Mouse (Mus musculus) lung, postnatal 0 days (tissue): Measurements from ENCODE around the gene 1700029F12Rik. TPM values are rescaled to one million over a fixed set of nuclear protein-coding genes. Genes with fewer than 3 reads are reported as not detected.

Experiments
- ATAC-seq: fragments of 200-750 bp; cut with Nextera tagmentation; 2 replicates; pipeline ENCODE4 v1.8.0; 2017; ENCODE audit warnings: moderate library complexity
- DNase-seq: peaks from one replicate; pipeline ENCODE4 v3.0.0-alpha.2; 2016; ENCODE audit warnings: low spot score
- H3K27ac ChIP-seq: fragments of 300-500 bp; sonication (generic); 2 replicates; pipeline ENCODE4 v1.5.1; 2014; ENCODE audit warnings: antibody characterized with exemption, mild to moderate bottlenecking, low read length, mixed read lengths
- H3K27me3 ChIP-seq: fragments of 300-500 bp; sonication (generic); replicated peaks from 2 replicates; pipeline ENCODE4 v1.6.1; 2014; ENCODE audit warnings: low read length, mixed read lengths; ENCODE audit not compliant: insufficient read depth
- H3K36me3 ChIP-seq: fragments of 300-500 bp; sonication (generic); 2 replicates; pipeline ENCODE4 v1.6.1; 2014; ENCODE audit warnings: low read length, mixed read lengths; ENCODE audit not compliant: insufficient read depth
- H3K4me1 ChIP-seq: fragments of 300-500 bp; sonication (generic); 2 replicates; pipeline ENCODE4 v1.6.1; 2014; ENCODE audit warnings: antibody characterized with exemption, low read depth, low read length, mixed read lengths; ENCODE audit not compliant: insufficient read depth
- H3K4me2 ChIP-seq: fragments of 300-500 bp; sonication (generic); replicated peaks from 2 replicates; pipeline ENCODE4 v1.6.1; 2014; ENCODE audit warnings: low read depth, mild to moderate bottlenecking, low read length, moderate library complexity, mixed read lengths
- H3K4me3 ChIP-seq: fragments of 300-500 bp; sonication (generic); 2 replicates; pipeline ENCODE4 v1.5.1; 2014; ENCODE audit warnings: low read depth, low read length
- H3K9ac ChIP-seq: fragments of 300-500 bp; sonication (generic); replicated peaks from 2 replicates; pipeline ENCODE4 v1.6.1; 2014; ENCODE audit warnings: low read depth, mild to moderate bottlenecking
- H3K9me3 ChIP-seq: fragments of 300-500 bp; sonication (generic); 2 replicates; pipeline ENCODE4 v1.6.1; 2016; ENCODE audit warnings: low read length, mixed read lengths
- CTCF ChIP-seq: IDR thresholded peaks from 2 replicates; pipeline ENCODE4 v1.5.1; 2016; ENCODE audit warnings: antibody characterized with exemption, mild to moderate bottlenecking
- EP300 ChIP-seq: IDR thresholded peaks from 2 replicates; pipeline ENCODE4 v1.6.1; 2016; ENCODE audit warnings: antibody characterized with exemption, mild to moderate bottlenecking, control low read depth
- WGBS: fragments of 180-500 bp; shearing (Covaris S2); extraction: QIAGEN DNeasy Blood & Tissue Kit; methylation state at CpG from one replicate; pipeline ENCODE4 v1.1.7; 2014; 5-methylcytosine and 5-hydroxymethylcytosine counted together
- polyA plus RNA-seq: library from polyadenylated mRNA; unstranded; fragments of >200 nt; fragmentation: Nextera tagmentation; extraction: Ambion mirVana; gene quantifications from 2 replicates; pipeline ENCODE4 v1.2.1, GENCODE M21; 2015

1700029F12Rik gene
- polyA plus RNA-seq, 1 experiment from 2014 or later: not detected

- no peak for ATAC-seq
These were observed 30.3 kb upstream of the 1700029F12Rik start for GRCm38 (mm10) chr13:97064413-97064812.

DNA sequence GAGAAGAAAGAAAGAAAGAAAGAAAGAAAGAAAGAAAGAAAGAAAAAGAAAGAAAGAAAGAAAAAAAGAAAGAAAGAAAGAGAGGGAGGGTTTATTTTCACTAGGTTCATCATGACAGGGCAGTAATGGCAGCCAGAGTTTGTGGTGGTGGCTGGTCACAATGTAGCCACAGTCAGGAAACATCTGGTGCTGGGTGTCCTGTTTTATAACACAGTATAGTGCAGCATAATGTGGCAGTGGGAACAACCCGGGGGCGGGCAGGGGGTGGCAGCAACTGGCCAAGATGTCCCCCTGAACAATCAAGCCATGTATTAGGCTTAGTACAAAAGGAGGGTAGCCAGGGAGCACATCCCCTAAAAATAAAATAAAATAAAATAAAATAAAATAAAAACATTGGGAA, 29.3 kb upstream of the 1700029F12Rik start:
- DNase-seq (no peak), ATAC-seq (no peak)
- Histone ChIP-seq H3K27ac (no peak overlapping the region), H3K36me3 (no peaks in the 10 kb centered on the region), H3K9me3 (no peaks in the 10 kb centered on the region), H3K4me1 (no peaks in the 10 kb centered on the region), H3K9ac (no peak overlapping the region), H3K4me2 (no peak overlapping the region), H3K27me3 (no peaks in the 10 kb centered on the region), H3K4me3 (no peak overlapping the region)
- TF ChIP-seq EP300: no peak
- no peak for TF ChIP-seq CTCF
- WGBS: 54% methylated on average over 2 of the region's 2 CpGs

More at GRCm38 (mm10) chr13:97064413-97064812, 30.3 kb upstream of the 1700029F12Rik start:
- TF ChIP-seq CTCF (no peak), EP300 (no peak)
- no peak for DNase-seq
- WGBS: 32% methylated on average over 3 of the region's 3 CpGs
- Histone ChIP-seq H3K4me1 (no peaks in the 10 kb centered on the region), H3K9ac (no peak overlapping the region), H3K9me3 (no peaks in the 10 kb centered on the region), H3K36me3 (no peaks in the 10 kb centered on the region), H3K4me3 (no peak overlapping the region), H3K27me3 (no peaks in the 10 kb centered on the region), H3K4me2 (no peak overlapping the region), H3K27ac (no peak overlapping the region)

GRCm38 (mm10) chr13:97062151-97062550, 28.0 kb upstream of the 1700029F12Rik start:
- H3K9ac ChIP-seq: no peak overlapping the region
- H3K27me3 ChIP-seq: no peaks in the 10 kb centered on the region
- WGBS: 91% methylated on average over 3 of the region's 3 CpGs
- no peak overlapping the region for H3K4me2 ChIP-seq
- no peak overlapping the region for H3K27ac ChIP-seq
- no peak for TF ChIP-seq EP300
- TF ChIP-seq CTCF: no peak
- ATAC-seq (no peak), DNase-seq (no peak)
- no peaks in the 10 kb centered on the region for H3K4me1 ChIP-seq
- H3K9me3 ChIP-seq: no peaks in the 10 kb centered on the region
- H3K36me3 ChIP-seq: no peaks in the 10 kb centered on the region
- no peak overlapping the region for H3K4me3 ChIP-seq

GRCm38 (mm10) chr13:97060331-97060730, 26.2 kb upstream of the 1700029F12Rik start:
- H3K4me1 ChIP-seq: no peaks in the 10 kb centered on the region
- no peak overlapping the region for H3K27ac ChIP-seq
- H3K4me2 ChIP-seq: no peak overlapping the region
- no peaks in the 10 kb centered on the region for H3K36me3 ChIP-seq
- WGBS: 45% methylated on average over 5 of the region's 8 CpGs
- no peak overlapping the region for H3K4me3 ChIP-seq
- H3K9me3 ChIP-seq: no peaks in the 10 kb centered on the region
- no peaks in the 10 kb centered on the region for H3K27me3 ChIP-seq
- TF ChIP-seq EP300: no peak
- TF ChIP-seq CTCF: no peak
- no peak for DNase-seq
- ATAC-seq: no peak
- no peak overlapping the region for H3K9ac ChIP-seq

DNA sequence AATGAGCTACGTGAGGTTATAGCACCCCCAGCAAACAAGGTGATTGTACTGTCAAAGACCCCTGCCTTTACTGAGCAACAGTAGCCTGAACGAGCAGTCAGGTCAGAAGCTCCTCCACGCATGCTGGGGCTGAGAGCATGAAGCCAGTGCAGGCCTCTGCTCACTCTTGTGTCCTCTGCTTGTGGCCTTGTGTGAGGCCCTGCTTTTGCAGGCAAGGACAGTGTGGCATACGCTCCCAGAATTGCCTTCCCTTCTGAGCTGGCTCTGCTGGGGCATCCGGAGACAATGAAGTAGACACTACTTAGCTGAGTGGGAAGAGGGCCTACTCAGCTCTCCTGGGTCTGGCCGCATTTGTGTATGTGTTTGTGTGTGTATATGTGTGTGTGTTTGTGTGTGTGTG, 25.6 kb upstream of the 1700029F12Rik start:
- ATAC-seq: no peak
- TF ChIP-seq CTCF (no peak), EP300 (no peak)
- H3K4me2 ChIP-seq: no peak overlapping the region

GRCm38 (mm10) chr13:97057817-97058216, 23.7 kb upstream of the 1700029F12Rik start:
- WGBS: 51% methylated on average over 4 of the region's 4 CpGs
- no peak overlapping the region for H3K4me2 ChIP-seq
- no peak for ATAC-seq
- no peaks in the 10 kb centered on the region for H3K27me3 ChIP-seq
- H3K27ac ChIP-seq: no peak overlapping the region
- H3K9ac ChIP-seq: no peak overlapping the region
- no peaks in the 10 kb centered on the region for H3K4me1 ChIP-seq
- H3K36me3 ChIP-seq: no peaks in the 10 kb centered on the region
- H3K4me3 ChIP-seq: no peak overlapping the region
- no peaks in the 10 kb centered on the region for H3K9me3 ChIP-seq
- no peak for TF ChIP-seq EP300
- TF ChIP-seq CTCF: no peak
- DNase-seq: no peak

More for the DNA sequence above, 25.6 kb upstream of the 1700029F12Rik start:
- H3K36me3 ChIP-seq: no peaks in the 10 kb centered on the region
- no peak overlapping the region for H3K27ac ChIP-seq
- H3K4me1 ChIP-seq: no peaks in the 10 kb centered on the region
- no peaks in the 10 kb centered on the region for H3K9me3 ChIP-seq
- no peak for DNase-seq
- H3K9ac ChIP-seq: no peak overlapping the region
- H3K4me3 ChIP-seq: no peak overlapping the region
- no peaks in the 10 kb centered on the region for H3K27me3 ChIP-seq
- 92% methylated on average over 6 of the region's 6 CpGs for WGBS

DNA sequence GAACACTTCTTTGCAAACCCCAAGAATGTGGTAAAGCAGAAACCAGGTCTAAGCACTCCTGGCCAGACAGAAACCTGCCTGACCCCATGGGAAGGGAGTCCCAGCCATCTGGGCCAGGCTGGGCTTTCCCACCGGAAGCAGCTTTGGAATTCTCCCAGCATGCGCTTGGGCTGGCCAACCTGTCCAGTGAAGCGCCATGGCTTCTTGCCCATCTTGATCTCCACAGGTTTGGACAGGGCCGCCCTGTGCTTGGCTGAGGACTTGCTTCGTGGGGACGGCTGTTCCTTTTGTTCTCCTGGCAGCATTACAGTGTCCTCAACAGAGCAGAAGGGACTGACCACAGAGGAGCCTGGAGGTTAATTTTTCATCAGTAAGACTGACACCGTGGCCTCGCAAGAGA, 19.7 kb upstream of the 1700029F12Rik start:
- peak; percentile 68 for ATAC-seq
- Histone ChIP-seq H3K9me3 (no peaks in the 10 kb centered on the region), H3K4me3 (no peak overlapping the region), H3K36me3 (no peaks in the 10 kb centered on the region), H3K4me1 (no peaks in the 10 kb centered on the region), H3K27ac (no peak overlapping the region), H3K4me2 (no peak overlapping the region), H3K27me3 (no peaks in the 10 kb centered on the region), H3K9ac (no peak overlapping the region)
- DNase-seq: peak; percentile 44
- TF ChIP-seq EP300 (no peak), CTCF (no peak)
- WGBS: 39% methylated on average over 8 of the region's 8 CpGs
